Mouse (Mus musculus): Measurements from ENCODE around the gene Pigx.

The Pigx gene

DNA sequence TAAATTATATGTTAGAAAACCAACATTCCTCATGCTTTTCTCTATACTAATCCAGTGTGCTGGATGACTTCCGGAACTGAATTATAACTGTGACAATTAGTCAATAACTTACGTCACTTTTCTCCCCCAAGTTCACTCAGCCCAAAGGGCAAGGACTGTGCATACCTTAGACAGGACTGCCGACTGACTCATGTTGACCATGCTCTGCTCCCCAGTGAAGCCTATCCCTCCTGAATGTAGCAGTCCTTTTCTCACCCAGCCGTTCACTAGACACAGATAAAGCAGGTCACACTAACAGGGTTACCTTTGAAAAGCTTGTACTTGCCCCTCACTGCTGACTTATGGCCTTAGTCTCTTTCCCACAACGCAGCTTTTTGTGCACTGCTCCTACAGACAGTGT is 40.7 kb downstream of the Pigx start:
- no peak for DNase-seq

DNA sequence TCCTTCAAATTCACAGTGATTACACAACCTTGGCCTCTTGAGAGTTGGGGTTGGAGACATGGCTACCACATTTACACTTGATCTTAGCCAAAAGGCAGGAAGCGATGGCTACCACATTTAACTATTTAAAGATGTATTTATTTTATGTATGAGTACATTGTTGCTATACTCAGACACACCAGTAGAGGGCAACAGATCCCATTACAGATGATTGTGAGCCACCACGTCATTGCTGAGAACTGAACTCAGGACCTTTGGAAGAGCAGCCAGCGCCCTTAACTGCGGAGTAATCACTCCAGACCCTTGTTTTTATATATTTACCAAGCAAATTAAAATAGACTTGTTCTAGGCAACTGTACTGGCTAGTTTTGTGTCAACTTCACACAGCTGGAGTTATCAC is 57.2 kb downstream of the Pigx start:
- no peak for DNase-seq

All from kidney, postnatal 36 days (tissue).